Mouse (Mus musculus): Measurements from ENCODE around the gene Foxj3. TPM values are rescaled to one million over a fixed set of nuclear protein-coding genes. Genes with fewer than 3 reads are reported as not detected.
"Not testable (repeated sequence)": the region's sequence is repeated elsewhere in the genome, so short reads cannot be mapped to it uniquely, and the experiment has no call there.

The Foxj3 gene
- polyA plus RNA-seq (2016; fragmentation: Nextera tagmentation; extraction: Ambion mirVana), result 21.3 and 23.4 TPM in 2 replicates

DNA sequence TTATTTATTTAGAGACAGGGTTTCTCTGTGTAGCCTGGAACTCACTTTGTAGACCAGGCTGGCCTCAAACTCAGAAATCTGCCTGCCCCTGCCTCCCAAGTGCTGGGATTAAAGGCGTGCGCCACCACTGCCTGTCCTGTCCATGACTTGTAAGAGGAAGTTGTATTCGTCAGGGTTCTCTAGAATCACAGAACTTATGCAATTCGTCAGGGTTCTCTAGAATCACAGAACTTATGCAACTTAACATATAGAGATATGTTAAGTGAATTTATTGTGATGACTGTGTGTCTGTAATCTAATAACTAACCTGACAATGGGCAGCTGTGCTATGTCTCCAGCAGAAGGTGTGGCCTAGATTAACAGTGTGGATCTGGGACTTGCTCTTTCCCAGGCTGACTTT, at the start of gene Foxj3:
Gene Foxj3 (plus strand): TSS at position 390 of the 400 bp plus-strand sequence.
- not testable (repeated sequence) for H3K27me3 ChIP-seq (ENCODE audit: poor library complexity, severe bottlenecking); H3K36me3 ChIP-seq (replicated peaks); H3K27ac ChIP-seq; H3K4me3 ChIP-seq; DNase-seq (ENCODE audit: extremely low spot score, low spot score); H3K9me3 ChIP-seq
- H3K4me1 ChIP-seq, result peaks cover 26% of the 10 kb centered on the region
- WGBS, result 89% methylated on average over 4 of the region's 4 CpGs

DNA sequence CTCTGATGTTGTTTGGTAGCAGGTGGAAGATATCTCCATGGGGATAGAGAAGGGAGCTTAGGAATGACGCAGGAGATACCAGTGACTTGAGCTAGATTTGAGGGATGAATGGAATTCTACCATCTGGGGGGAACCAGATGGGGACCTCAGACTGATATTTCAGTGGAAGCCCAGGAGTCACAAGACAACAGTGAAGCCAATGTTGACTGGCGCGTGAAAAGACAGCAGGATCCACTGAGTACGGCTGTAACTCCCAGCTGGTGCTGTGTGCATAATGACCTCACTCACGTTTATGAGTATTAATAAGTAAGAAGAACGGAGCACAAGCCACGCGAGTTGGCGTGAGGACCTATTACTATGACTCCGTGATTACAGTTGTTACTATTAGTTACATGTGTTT, 47.1 kb upstream of the Foxj3 start:
- peaks cover 2% of the 10 kb centered on the region; the same call in 1 of the 2 replicates for H3K9me3 ChIP-seq
- no peak overlapping the region for H3K27ac ChIP-seq
- WGBS, result 95% methylated on average over 10 of the region's 10 CpGs
- no peak for DNase-seq (ENCODE audit: extremely low spot score, low spot score)
- H3K4me3 ChIP-seq, result no peak overlapping the region
- peaks cover 40% of the 10 kb centered on the region for H3K27me3 ChIP-seq (ENCODE audit: poor library complexity, severe bottlenecking)
- H3K36me3 ChIP-seq (replicated peaks), result no peaks in the 10 kb centered on the region
- H3K4me1 ChIP-seq, result peaks cover 14% of the 10 kb centered on the region

DNA sequence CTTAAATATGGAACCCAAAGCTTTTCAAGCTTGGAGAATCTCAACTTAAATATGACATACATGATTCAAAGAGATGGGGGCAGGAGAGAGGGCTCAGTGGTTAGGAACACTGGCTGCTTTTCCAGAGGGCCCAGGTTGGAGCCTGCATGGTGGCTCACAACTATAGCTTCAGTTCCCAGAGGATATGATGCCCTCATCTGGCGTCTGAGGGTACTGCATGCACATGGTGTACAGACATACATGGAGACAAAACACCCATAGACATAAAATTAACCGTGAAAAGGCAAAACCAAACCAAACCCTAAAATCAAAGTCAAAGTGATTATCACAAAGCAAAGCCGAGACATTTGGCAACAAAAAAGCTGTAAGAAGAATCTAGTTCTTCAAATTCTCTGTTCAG, 46.0 kb upstream of the Foxj3 start:
- Histone ChIP-seq H3K4me3 (no peak overlapping the region), H3K27ac (no peak overlapping the region), H3K4me1 (peaks cover 14% of the 10 kb centered on the region), H3K36me3 (replicated peaks) (no peaks in the 10 kb centered on the region), H3K27me3 (ENCODE audit: poor library complexity, severe bottlenecking) (peaks cover 52% of the 10 kb centered on the region), H3K9me3 (peaks cover 2% of the 10 kb centered on the region; the same call in 1 of the 2 replicates)
- no peak for DNase-seq (ENCODE audit: extremely low spot score, low spot score)
- 83% methylated on average over 3 of the region's 3 CpGs for WGBS

DNA sequence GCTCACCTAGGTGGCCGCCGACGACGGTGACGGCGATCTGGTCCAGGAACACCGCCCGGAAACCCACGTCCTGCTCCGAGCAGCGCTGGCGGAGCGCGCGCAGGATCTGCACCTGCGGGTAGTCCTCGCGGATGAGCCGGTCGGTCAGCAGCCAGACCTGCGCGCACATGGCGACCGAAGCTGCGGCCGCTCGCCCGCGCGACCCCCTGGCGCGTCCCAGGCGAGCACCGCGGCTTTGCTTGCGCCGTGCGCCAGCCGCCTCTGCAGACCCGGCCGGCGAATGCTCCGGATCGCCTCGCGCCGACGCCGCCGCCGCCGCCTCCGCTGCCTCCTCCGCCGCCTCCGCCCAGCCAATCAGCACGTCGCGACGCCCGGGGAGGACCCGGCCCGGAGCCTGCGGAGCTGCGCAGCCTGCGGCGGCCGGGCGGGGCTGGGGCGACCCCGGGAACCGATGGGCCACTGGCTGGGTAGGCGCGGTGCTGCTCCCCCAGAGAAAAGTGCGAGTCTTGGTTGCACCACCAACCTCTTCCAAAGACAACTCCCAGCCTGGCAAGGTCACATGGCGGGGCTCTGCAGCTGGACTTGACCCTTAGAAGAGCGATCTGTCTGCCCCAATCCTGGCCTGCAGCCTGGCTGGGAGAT, 44.4 kb upstream of the Foxj3 start, which contains the start of gene Rimkla:
Gene Rimkla (minus strand): TSS at position 338 of the 642 bp plus-strand sequence.
- under 1% methylated on average over 77 of the region's 77 CpGs for WGBS
- Histone ChIP-seq H3K36me3 (replicated peaks) (no peaks in the 10 kb centered on the region), H3K4me1 (peaks cover 14% of the 10 kb centered on the region), H3K27ac (peak within 1 kb of the TSS; percentile 86), H3K4me3 (peak within 1 kb of the TSS; percentile 71), H3K27me3 (ENCODE audit: poor library complexity, severe bottlenecking) (peaks cover 58% of the 10 kb centered on the region), H3K9me3 (peaks cover 2% of the 10 kb centered on the region; the same call in 1 of the 2 replicates)
- DNase-seq (ENCODE audit: extremely low spot score, low spot score), result peak; percentile 76

DNA sequence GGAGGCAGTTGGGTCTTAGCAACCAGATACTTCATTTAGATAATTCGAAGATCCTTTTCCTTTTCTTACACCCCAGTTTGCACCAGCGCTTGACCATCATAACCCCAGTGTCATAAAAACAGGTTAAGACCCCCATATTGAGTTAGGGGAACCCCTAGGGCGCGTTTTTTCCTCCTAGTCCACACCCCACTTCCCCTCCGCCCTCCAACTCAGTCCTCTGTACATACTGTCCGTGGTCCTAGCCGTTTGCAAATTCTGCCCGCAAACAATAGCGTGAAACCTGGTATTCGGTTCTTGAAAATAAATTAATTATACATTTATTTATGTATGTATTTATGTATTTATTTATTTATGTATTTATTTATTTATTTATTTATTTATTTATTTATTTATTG, 43.9 kb upstream of the Foxj3 start:
- DNase-seq (ENCODE audit: extremely low spot score, low spot score), result no peak
- WGBS, result 33% methylated on average over 10 of the region's 10 CpGs
- Histone ChIP-seq H3K36me3 (replicated peaks) (no peaks in the 10 kb centered on the region), H3K9me3 (peaks cover 2% of the 10 kb centered on the region; the same call in 1 of the 2 replicates), H3K27me3 (ENCODE audit: poor library complexity, severe bottlenecking) (peaks cover 58% of the 10 kb centered on the region), H3K27ac (peak overlapping the region; percentile 86), H3K4me3 (peak overlapping the region; percentile 71), H3K4me1 (peaks cover 14% of the 10 kb centered on the region)

DNA sequence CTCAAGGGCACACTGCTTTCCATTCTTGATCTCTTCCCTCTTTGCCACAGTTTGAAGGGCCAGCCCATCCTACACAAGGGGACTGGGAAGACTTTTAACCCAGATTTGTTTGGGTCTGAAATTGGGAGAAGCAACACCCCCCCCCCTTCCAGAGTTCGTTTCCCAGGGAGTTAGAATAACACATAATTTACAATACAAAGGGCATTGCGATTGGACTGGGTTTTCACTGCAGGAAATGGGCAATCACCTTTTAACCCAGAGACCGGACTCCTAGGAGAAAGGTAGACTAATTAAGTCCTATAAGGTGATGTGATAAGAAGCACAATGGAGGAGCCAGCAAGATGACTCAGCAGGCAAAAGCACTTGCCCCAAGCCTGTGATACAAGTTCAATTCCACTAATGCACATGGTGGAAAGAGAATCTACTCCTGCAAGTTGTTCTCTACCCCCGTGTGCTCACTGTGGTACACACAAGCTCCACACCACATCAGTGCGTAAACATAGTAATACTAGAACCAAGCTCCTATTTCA, 38.4 kb upstream of the Foxj3 start:
- no peak overlapping the region for H3K4me3 ChIP-seq
- no peak for DNase-seq (ENCODE audit: extremely low spot score, low spot score)
- no peaks in the 10 kb centered on the region for H3K9me3 ChIP-seq
- no peak overlapping the region for H3K27ac ChIP-seq
- peaks cover 31% of the 10 kb centered on the region for H3K27me3 ChIP-seq (ENCODE audit: poor library complexity, severe bottlenecking)
- no peaks in the 10 kb centered on the region for H3K4me1 ChIP-seq
- WGBS, result 64% methylated on average over 5 of the region's 5 CpGs
- no peaks in the 10 kb centered on the region for H3K36me3 ChIP-seq (replicated peaks)

DNA sequence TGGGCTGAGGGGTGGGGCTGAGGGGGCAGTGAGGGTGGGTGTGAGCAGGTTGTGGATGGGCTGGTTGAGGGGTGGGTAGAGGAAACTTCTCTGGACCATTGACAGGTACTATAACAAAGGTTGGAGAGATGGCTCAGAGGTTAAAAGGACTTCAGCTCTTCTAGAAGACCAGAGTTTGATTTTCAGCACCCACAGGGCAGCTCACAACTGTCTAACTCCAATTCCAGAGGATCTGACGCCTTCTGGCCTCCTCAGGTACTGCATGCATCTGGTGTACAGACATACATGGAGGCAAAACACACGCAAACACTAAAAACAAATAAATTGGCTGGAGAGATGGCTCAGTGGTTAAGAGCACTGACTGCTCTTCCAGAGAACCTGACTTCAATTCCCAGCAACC, 25.2 kb upstream of the Foxj3 start:
- Histone ChIP-seq H3K9me3 (no peaks in the 10 kb centered on the region; the same call in 1 of the 2 replicates), H3K36me3 (replicated peaks) (no peaks in the 10 kb centered on the region), H3K27me3 (ENCODE audit: poor library complexity, severe bottlenecking) (no peaks in the 10 kb centered on the region), H3K4me1 (no peaks in the 10 kb centered on the region), H3K4me3 (no peak overlapping the region), H3K27ac (no peak overlapping the region)
- WGBS, result 61% methylated on average over 2 of the region's 2 CpGs
- DNase-seq (ENCODE audit: extremely low spot score, low spot score), result no peak

DNA sequence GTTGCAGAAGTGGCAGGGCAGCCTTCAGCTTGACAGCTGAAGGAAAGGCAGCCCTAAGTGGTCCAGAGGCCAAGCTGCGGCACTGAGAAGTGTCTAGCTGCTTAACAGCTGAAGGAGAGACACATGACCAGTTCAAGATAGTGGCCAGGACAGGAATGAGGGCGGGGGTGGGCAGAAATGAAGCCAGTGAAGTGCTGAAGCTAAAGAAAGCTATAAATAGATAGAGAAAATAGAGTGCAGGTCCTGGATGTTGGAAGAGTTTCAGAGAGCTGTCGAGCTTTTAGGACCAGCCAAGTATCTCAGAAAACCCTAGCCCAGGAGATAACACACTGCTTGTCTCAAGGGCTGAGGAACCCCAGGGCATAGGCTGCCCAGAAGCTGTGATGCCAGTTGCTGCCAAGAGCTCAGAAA, 24.1 kb upstream of the Foxj3 start:
- Histone ChIP-seq H3K4me3 (no peak overlapping the region), H3K9me3 (no peaks in the 10 kb centered on the region; the same call in 1 of the 2 replicates), H3K27me3 (ENCODE audit: poor library complexity, severe bottlenecking) (no peaks in the 10 kb centered on the region), H3K4me1 (no peaks in the 10 kb centered on the region), H3K27ac (no peak overlapping the region), H3K36me3 (replicated peaks) (no peaks in the 10 kb centered on the region)
- WGBS, result 79% methylated on average over 3 of the region's 3 CpGs
- DNase-seq (ENCODE audit: extremely low spot score, low spot score), result no peak

DNA sequence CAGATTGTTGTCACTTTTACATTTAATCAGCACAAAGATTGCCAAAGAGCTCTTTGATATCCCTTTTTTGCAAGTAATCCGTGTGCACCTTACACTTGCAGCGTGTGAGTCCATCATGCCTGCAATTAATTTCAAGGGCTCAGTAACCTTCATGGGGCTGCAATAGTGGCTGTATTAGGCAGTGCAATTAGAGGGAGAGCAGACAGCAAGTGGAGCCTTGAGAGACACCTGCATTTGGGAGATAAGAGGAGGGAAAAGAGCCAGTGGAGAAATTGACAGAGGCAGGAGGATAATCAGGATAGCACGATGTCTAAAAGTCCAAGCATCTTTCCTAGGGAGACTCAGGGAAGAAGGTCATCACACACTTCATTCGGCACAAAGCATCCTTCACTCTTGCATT, 13.2 kb upstream of the Foxj3 start:
- Histone ChIP-seq H3K4me3 (no peak overlapping the region), H3K4me1 (no peaks in the 10 kb centered on the region), H3K27ac (no peak overlapping the region), H3K9me3 (no peaks in the 10 kb centered on the region), H3K36me3 (replicated peaks) (no peaks in the 10 kb centered on the region), H3K27me3 (ENCODE audit: poor library complexity, severe bottlenecking) (no peaks in the 10 kb centered on the region)
- DNase-seq (ENCODE audit: extremely low spot score, low spot score), result no peak
- 80% methylated on average over 4 of the region's 4 CpGs for WGBS

DNA sequence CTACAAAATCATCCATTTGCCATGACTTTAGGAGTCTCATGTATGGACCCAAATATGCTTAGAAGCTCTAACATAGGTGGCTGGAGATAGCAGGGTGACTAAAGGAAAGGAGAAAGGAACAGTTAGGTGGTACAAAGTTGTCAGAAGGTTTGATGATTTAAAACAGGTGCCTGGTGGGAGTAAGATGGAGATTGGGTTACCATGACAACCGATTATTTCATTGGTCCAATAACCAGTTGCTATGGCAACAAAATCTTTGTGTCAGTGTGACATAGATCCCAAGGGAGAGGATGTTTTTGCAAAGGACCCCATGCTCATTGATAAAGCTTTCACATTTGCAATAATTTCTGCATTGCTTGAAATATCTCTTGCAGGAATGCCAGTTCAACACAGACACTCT, 12.8 kb upstream of the Foxj3 start:
- no peaks in the 10 kb centered on the region for H3K9me3 ChIP-seq
- WGBS, result 91% methylated on average over 1 of the region's 1 CpGs
- H3K36me3 ChIP-seq (replicated peaks), result no peaks in the 10 kb centered on the region
- no peaks in the 10 kb centered on the region for H3K4me1 ChIP-seq
- no peak overlapping the region for H3K27ac ChIP-seq
- H3K27me3 ChIP-seq (ENCODE audit: poor library complexity, severe bottlenecking), result no peaks in the 10 kb centered on the region
- no peak overlapping the region for H3K4me3 ChIP-seq
- DNase-seq (ENCODE audit: extremely low spot score, low spot score), result no peak

DNA sequence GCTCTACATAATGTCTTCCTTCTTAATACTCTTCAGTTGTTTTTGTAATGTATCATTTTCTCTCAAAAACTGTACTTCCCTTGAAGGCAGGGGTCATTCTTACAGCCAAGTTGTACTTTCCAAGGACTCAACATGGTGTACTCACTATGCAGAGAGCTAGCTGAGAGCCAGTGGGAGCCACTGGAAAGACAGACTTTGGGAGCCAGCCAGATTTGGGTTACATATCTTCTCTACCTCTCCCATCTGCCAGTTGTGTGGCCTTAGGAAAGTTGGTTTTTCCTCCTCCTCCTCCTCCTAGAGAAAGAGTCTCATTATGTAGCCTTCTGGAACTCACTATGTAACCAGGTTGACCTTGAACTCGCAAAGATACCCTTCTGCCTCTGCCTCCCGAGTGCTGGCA, 12.3 kb upstream of the Foxj3 start:
- Histone ChIP-seq H3K27ac (no peak overlapping the region), H3K9me3 (no peaks in the 10 kb centered on the region), H3K4me3 (no peak overlapping the region), H3K4me1 (no peaks in the 10 kb centered on the region), H3K27me3 (ENCODE audit: poor library complexity, severe bottlenecking) (no peaks in the 10 kb centered on the region), H3K36me3 (replicated peaks) (no peaks in the 10 kb centered on the region)
- no peak for DNase-seq (ENCODE audit: extremely low spot score, low spot score)
- WGBS, result 84% methylated on average over 2 of the region's 2 CpGs

DNA sequence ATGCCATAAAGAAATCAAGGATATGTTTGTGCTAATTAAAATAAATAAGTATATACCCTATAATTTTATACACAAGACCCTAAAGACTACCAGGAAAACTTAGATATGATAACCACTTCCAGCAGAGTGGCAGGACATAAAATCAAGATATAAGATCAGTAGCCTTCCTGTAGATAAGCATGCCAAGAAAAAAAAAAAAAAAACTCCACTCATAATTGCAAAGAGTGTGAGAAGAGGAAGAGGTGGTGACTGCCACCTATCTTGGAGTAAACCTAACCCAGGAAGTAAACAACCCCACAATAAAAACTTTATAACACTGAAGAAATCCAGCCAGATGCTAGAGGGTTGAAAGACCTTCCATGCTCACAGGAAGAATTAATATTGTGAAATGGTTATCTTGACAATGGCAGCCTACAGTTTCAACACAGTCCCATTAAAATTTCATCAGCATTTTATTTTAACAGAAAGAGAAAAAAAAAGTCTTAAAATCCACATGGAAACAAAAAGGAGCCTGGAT, 10.4 kb upstream of the Foxj3 start:
- Histone ChIP-seq H3K36me3 (replicated peaks) (no peaks in the 10 kb centered on the region), H3K27ac (no peak overlapping the region), H3K4me1 (no peaks in the 10 kb centered on the region), H3K4me3 (no peak overlapping the region), H3K9me3 (no peaks in the 10 kb centered on the region), H3K27me3 (ENCODE audit: poor library complexity, severe bottlenecking) (no peaks in the 10 kb centered on the region)
- no peak for DNase-seq (ENCODE audit: extremely low spot score, low spot score)

DNA sequence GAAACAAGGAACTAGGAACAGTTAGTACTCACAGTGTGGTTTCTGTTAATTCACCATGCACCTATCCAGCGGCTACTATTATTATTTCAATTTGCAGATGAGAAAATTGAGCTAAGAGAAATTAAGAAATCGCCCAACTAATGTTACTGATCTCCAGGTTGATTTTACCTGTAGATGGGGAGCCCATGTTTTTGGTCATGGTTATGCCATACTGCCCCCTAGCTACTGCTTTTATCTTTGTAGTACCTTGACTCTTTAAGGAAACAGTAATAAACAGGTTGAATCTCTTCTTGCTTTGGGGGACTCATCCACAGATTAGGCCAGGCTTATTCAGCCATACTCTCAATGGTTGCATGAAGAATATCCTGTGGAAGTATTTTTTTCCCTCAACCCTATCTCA, 5.0 kb upstream of the Foxj3 start:
- H3K4me1 ChIP-seq, result no peaks in the 10 kb centered on the region
- no peak for DNase-seq (ENCODE audit: extremely low spot score, low spot score)

More for the DNA sequence above, 5.0 kb upstream of the Foxj3 start:
- no peaks in the 10 kb centered on the region for H3K9me3 ChIP-seq
- no peak overlapping the region for H3K4me3 ChIP-seq
- H3K27ac ChIP-seq, result no peak overlapping the region
- 65% methylated on average over 2 of the region's 2 CpGs for WGBS
- H3K27me3 ChIP-seq (ENCODE audit: poor library complexity, severe bottlenecking), result no peaks in the 10 kb centered on the region
- no peaks in the 10 kb centered on the region for H3K36me3 ChIP-seq (replicated peaks)

Data from forebrain, embryonic 10.5 days (tissue).